Mouse (Mus musculus) embryonic facial prominence, embryonic 12.5 days (tissue): Measurements from ENCODE around the gene Cntnap4. TPM values are rescaled to one million over a fixed set of nuclear protein-coding genes. Genes with fewer than 3 reads are reported as not detected.

Experiments used
- ATAC-seq: fragments of 200-750 bp; cut with Nextera tagmentation; 2 replicates; pipeline ENCODE4 v1.8.0; 2017; ENCODE audit not compliant: insufficient number of reproducible peaks, insufficient read depth, low FRiP score, low TSS enrichment
- H3K27ac ChIP-seq: fragments of 300-500 bp; sonication (generic); 2 replicates; pipeline ENCODE4 v1.5.1; 2016; ENCODE audit warnings: mild to moderate bottlenecking
- H3K27me3 ChIP-seq: fragments of 300-500 bp; sonication (generic); 2 replicates; pipeline ENCODE4 v1.6.1; 2016; ENCODE audit warnings: mild to moderate bottlenecking, moderate library complexity
- H3K36me3 ChIP-seq: fragments of 300-500 bp; sonication (generic); 2 replicates; pipeline ENCODE4 v1.6.1; 2016; ENCODE audit warnings: mild to moderate bottlenecking
- H3K4me1 ChIP-seq: fragments of 300-500 bp; sonication (generic); 2 replicates; pipeline ENCODE4 v1.6.1; 2016
- H3K4me2 ChIP-seq: fragments of 300-500 bp; sonication (generic); replicated peaks from 2 replicates; pipeline ENCODE4 v1.6.1; 2016; ENCODE audit warnings: mild to moderate bottlenecking, moderate library complexity
- H3K4me3 ChIP-seq: fragments of 300-500 bp; sonication (generic); 2 replicates; pipeline ENCODE4 v1.5.1; 2016; ENCODE audit warnings: mild to moderate bottlenecking
- H3K9ac ChIP-seq: fragments of 300-500 bp; sonication (generic); 2 replicates; pipeline ENCODE4 v1.6.1; 2016; ENCODE audit warnings: mild to moderate bottlenecking, moderate library complexity
- H3K9me3 ChIP-seq: fragments of 300-500 bp; sonication (generic); 2 replicates; pipeline ENCODE4 v1.6.1; 2016; ENCODE audit warnings: mild to moderate bottlenecking, moderate library complexity
- WGBS: fragments of 180-500 bp; shearing (Covaris S2); methylation state at CpG from one replicate; pipeline ENCODE4 v1.1.7; 2016; 5-methylcytosine and 5-hydroxymethylcytosine counted together
- polyA plus RNA-seq: library from polyadenylated mRNA; unstranded; fragments of >200 nt; fragmentation: Nextera tagmentation; extraction: Ambion mirVana; gene quantifications from 2 replicates; pipeline ENCODE4 v1.2.1, GENCODE M21; 2016

The Cntnap4 gene
- polyA plus RNA-seq = 1.3 TPM in 2 replicates

- Histone ChIP-seq H3K36me3 (no peaks in the 10 kb centered on the region), H3K4me3 (peak within 1 kb of the TSS; percentile 36), H3K4me1 (0 out of 2 replicates have a peak, but pooled peaks cover 4% of the 10 kb centered on the region), H3K9ac (no peak within 1 kb of the TSS), H3K9me3 (no peaks in the 10 kb centered on the region), H3K27me3 (peaks cover 26% of the 10 kb centered on the region), H3K27ac (no peak within 1 kb of the TSS), H3K4me2 (peak within 1 kb of the TSS; percentile 52)
- WGBS = 1% methylated on average over 18 of the region's 18 CpGs
- no peak for ATAC-seq
These were observed at the start of gene Cntnap4 for GRCm38 (mm10) chr8:112569471-112570141. Gene Cntnap4 (plus strand): TSS chr8:112570043.

- no peak for ATAC-seq
- no peaks in the 10 kb centered on the region for H3K27me3 ChIP-seq
- H3K9me3 ChIP-seq = no peaks in the 10 kb centered on the region
- no peak overlapping the region for H3K9ac ChIP-seq
- H3K27ac ChIP-seq = no peak overlapping the region
- H3K36me3 ChIP-seq = no peaks in the 10 kb centered on the region
- no peak overlapping the region for H3K4me2 ChIP-seq
- H3K4me1 ChIP-seq = no peaks in the 10 kb centered on the region
- no peak overlapping the region for H3K4me3 ChIP-seq
- WGBS = 50% methylated on average over 4 of the region's 4 CpGs
These were observed 12.5 kb upstream of the Cntnap4 start for GRCm38 (mm10) chr8:112557376-112557775.

GRCm38 (mm10) chr8:112570541-112570940 is 698 bp downstream of the Cntnap4 start:
- Histone ChIP-seq H3K4me2 (peak overlapping the region; percentile 52), H3K9ac (no peak overlapping the region), H3K27me3 (peaks cover 26% of the 10 kb centered on the region), H3K4me1 (0 out of 2 replicates have a peak, but pooled peaks cover 4% of the 10 kb centered on the region), H3K4me3 (no peak overlapping the region), H3K36me3 (no peaks in the 10 kb centered on the region), H3K27ac (no peak overlapping the region), H3K9me3 (no peaks in the 10 kb centered on the region)
- WGBS = 7% methylated on average over 6 of the region's 6 CpGs
- ATAC-seq = no peak

- no peaks in the 10 kb centered on the region for H3K36me3 ChIP-seq
- H3K27me3 ChIP-seq = peaks cover 26% of the 10 kb centered on the region
- no peak overlapping the region for H3K27ac ChIP-seq
- 0 out of 2 replicates have a peak, but pooled peaks cover 4% of the 10 kb centered on the region for H3K4me1 ChIP-seq
- no peak overlapping the region for H3K4me2 ChIP-seq
- no peak overlapping the region for H3K9ac ChIP-seq
- WGBS = 13% methylated on average over 9 of the region's 9 CpGs
- H3K4me3 ChIP-seq = no peak overlapping the region
- ATAC-seq = no peak
- no peaks in the 10 kb centered on the region for H3K9me3 ChIP-seq
These were observed 1.6 kb downstream of the Cntnap4 start for GRCm38 (mm10) chr8:112571337-112571904.

- H3K9ac ChIP-seq = no peak overlapping the region
- H3K4me1 ChIP-seq = no peaks in the 10 kb centered on the region
- no peak overlapping the region for H3K27ac ChIP-seq
- ATAC-seq = no peak
- no peaks in the 10 kb centered on the region for H3K36me3 ChIP-seq
- WGBS = 63% methylated on average over 6 of the region's 6 CpGs
- H3K9me3 ChIP-seq = no peaks in the 10 kb centered on the region
- no peaks in the 10 kb centered on the region for H3K27me3 ChIP-seq
- H3K4me2 ChIP-seq = no peak overlapping the region
- no peak overlapping the region for H3K4me3 ChIP-seq
These were observed 11.6 kb downstream of the Cntnap4 start for GRCm38 (mm10) chr8:112581473-112581872.

- no peaks in the 10 kb centered on the region for H3K9me3 ChIP-seq
- H3K4me3 ChIP-seq = no peak overlapping the region
- WGBS = 86% methylated on average over 2 of the region's 2 CpGs
- ATAC-seq = no peak
- no peaks in the 10 kb centered on the region for H3K27me3 ChIP-seq
- no peak overlapping the region for H3K27ac ChIP-seq
- H3K4me1 ChIP-seq = no peaks in the 10 kb centered on the region
- H3K36me3 ChIP-seq = no peaks in the 10 kb centered on the region
- H3K9ac ChIP-seq = no peak overlapping the region
- no peak overlapping the region for H3K4me2 ChIP-seq
These were observed 13.6 kb downstream of the Cntnap4 start for GRCm38 (mm10) chr8:112583440-112583839.

GRCm38 (mm10) chr8:112588357-112589051 is 18.7 kb downstream of the Cntnap4 start:
- H3K9me3 ChIP-seq = no peaks in the 10 kb centered on the region
- no peaks in the 10 kb centered on the region for H3K27me3 ChIP-seq
- H3K4me3 ChIP-seq = no peak overlapping the region
- H3K4me2 ChIP-seq = 0 out of 2 replicates have a peak overlapping the region, but pooled peaks have one; percentile 19
- no peaks in the 10 kb centered on the region for H3K4me1 ChIP-seq
- H3K27ac ChIP-seq = no peak overlapping the region
- peak; percentile 60; the same call in 1 of the 2 replicates for ATAC-seq
- H3K36me3 ChIP-seq = no peaks in the 10 kb centered on the region
- WGBS = 63% methylated on average over 8 of the region's 8 CpGs
- no peak overlapping the region for H3K9ac ChIP-seq

GRCm38 (mm10) chr8:112589052-112589389 is 19.2 kb downstream of the Cntnap4 start:
- Histone ChIP-seq H3K36me3 (no peaks in the 10 kb centered on the region), H3K27ac (no peak overlapping the region), H3K4me3 (no peak overlapping the region), H3K9me3 (no peaks in the 10 kb centered on the region), H3K9ac (no peak overlapping the region), H3K4me1 (no peaks in the 10 kb centered on the region), H3K4me2 (peak overlapping the region; percentile 19; the same call in 1 of the 2 replicates), H3K27me3 (no peaks in the 10 kb centered on the region)
- 64% methylated on average over 14 of the region's 14 CpGs for WGBS
- ATAC-seq = no peak

- Histone ChIP-seq H3K9me3 (no peaks in the 10 kb centered on the region), H3K27ac (no peak overlapping the region), H3K27me3 (no peaks in the 10 kb centered on the region), H3K4me1 (no peaks in the 10 kb centered on the region), H3K36me3 (no peaks in the 10 kb centered on the region), H3K9ac (no peak overlapping the region), H3K4me2 (no peak overlapping the region), H3K4me3 (no peak overlapping the region)
- 68% methylated on average over 15 of the region's 15 CpGs for WGBS
- no peak for ATAC-seq
These were observed 26.4 kb downstream of the Cntnap4 start for GRCm38 (mm10) chr8:112596023-112596776.

- H3K4me3 ChIP-seq = no peak overlapping the region
- no peaks in the 10 kb centered on the region for H3K4me1 ChIP-seq
- H3K36me3 ChIP-seq = no peaks in the 10 kb centered on the region
- no peak overlapping the region for H3K4me2 ChIP-seq
- no peak for ATAC-seq
- no peaks in the 10 kb centered on the region for H3K9me3 ChIP-seq
- no peak overlapping the region for H3K27ac ChIP-seq
- WGBS = 88% methylated on average over 11 of the region's 11 CpGs
- H3K9ac ChIP-seq = no peak overlapping the region
- H3K27me3 ChIP-seq = no peaks in the 10 kb centered on the region
These were observed 30.1 kb downstream of the Cntnap4 start for GRCm38 (mm10) chr8:112599975-112600374.

GRCm38 (mm10) chr8:112601150-112601549 is 31.3 kb downstream of the Cntnap4 start:
- Histone ChIP-seq H3K4me3 (no peak overlapping the region), H3K27ac (no peak overlapping the region), H3K36me3 (no peaks in the 10 kb centered on the region), H3K4me1 (no peaks in the 10 kb centered on the region), H3K9ac (no peak overlapping the region), H3K4me2 (no peak overlapping the region), H3K27me3 (no peaks in the 10 kb centered on the region), H3K9me3 (no peaks in the 10 kb centered on the region)
- no peak for ATAC-seq
- WGBS = 87% methylated on average over 1 of the region's 1 CpGs
